Mouse (Mus musculus) C2C12 (cell line): ENCODE measurements at regions not wholly inside any gene's neighbourhood (a gene's known extent, or its start where the extent isn't known, plus 50 kb on each side); places are given as distances from the start of the nearest gene placed in this dataset.
"Not testable (repeated sequence)": the region's sequence is repeated elsewhere in the genome, so short reads cannot be mapped to it uniquely, and the experiment has no call there.

Experiments
- H3K27me3 ChIP-seq: one replicate; pipeline ENCODE4 v1.6.1; 2011; ENCODE audit not compliant: control insufficient read depth, insufficient read depth, insufficient read length
- H3K36me3 ChIP-seq: one replicate; pipeline ENCODE4 v1.6.1; 2011; ENCODE audit not compliant: control insufficient read depth, insufficient read depth
- H3K4me3 ChIP-seq: one replicate; pipeline ENCODE4 v1.5.1; 2011; ENCODE audit warnings: mild to moderate bottlenecking, control low read depth; ENCODE audit not compliant: poor library complexity, insufficient read depth, severe bottlenecking
- H3K79me2 ChIP-seq: one replicate; pipeline ENCODE4 v1.6.1; 2011; ENCODE audit not compliant: control insufficient read depth, insufficient read depth
- H3K79me3 ChIP-seq: one replicate; pipeline ENCODE4 v1.6.1; 2011; ENCODE audit warnings: low read depth, control low read depth
- H3ac ChIP-seq: one replicate; pipeline ENCODE3; 2011; ENCODE audit warnings: low read depth; ENCODE audit not compliant: control insufficient read depth, insufficient read length
- CEBPB ChIP-seq: IDR thresholded peaks from one replicate; pipeline ENCODE4 v1.6.1; 2011; ENCODE audit warnings: low read depth, mild to moderate bottlenecking, control low read depth, moderate library complexity
- CTCF ChIP-seq: IDR thresholded peaks from one replicate; pipeline ENCODE4 v1.5.1; 2011; ENCODE audit not compliant: control insufficient read depth, insufficient read depth, insufficient read length
- FOSL1 ChIP-seq: IDR thresholded peaks from one replicate; pipeline ENCODE4 v1.8.0; 2011; ENCODE audit warnings: mild to moderate bottlenecking, low read length; ENCODE audit not compliant: poor library complexity, insufficient read depth, severe bottlenecking
- MAX ChIP-seq: IDR thresholded peaks from one replicate; pipeline ENCODE4 v1.6.1; 2011; ENCODE audit warnings: mild to moderate bottlenecking, control low read depth
- MYOD1 ChIP-seq: IDR thresholded peaks from one replicate; pipeline ENCODE4 v1.6.1; 2011; ENCODE audit warnings: low read depth; ENCODE audit not compliant: control insufficient read depth, insufficient read length
- MYOG ChIP-seq: IDR thresholded peaks from one replicate; pipeline ENCODE4 v1.6.1; 2011; ENCODE audit not compliant: control insufficient read depth, insufficient read length; ENCODE audit errors: extremely low read depth
- USF1 ChIP-seq: IDR thresholded peaks from one replicate; pipeline ENCODE4 v1.6.1; 2011; ENCODE audit warnings: low read depth, mild to moderate bottlenecking, control low read depth, moderate library complexity

- Histone ChIP-seq H3K79me3 (no peaks in the 10 kb centered on the region), H3K4me3 (no peak overlapping the region)
Observed at GRCm38 (mm10) chr11:56583054-56583453, 428.1 kb upstream of the Gria1 start.

GRCm38 (mm10) chr11:56593435-56593834 is 417.8 kb upstream of the Gria1 start:
- not testable (repeated sequence) for H3K36me3 ChIP-seq, H3K4me3 ChIP-seq, H3K79me2 ChIP-seq, H3K27me3 ChIP-seq, H3ac ChIP-seq, H3K79me3 ChIP-seq

More at GRCm38 (mm10) chr11:56583054-56583453, 428.1 kb upstream of the Gria1 start:
- no peaks in the 10 kb centered on the region for H3K79me2 ChIP-seq
- no peaks in the 10 kb centered on the region for H3K27me3 ChIP-seq
- no peak overlapping the region for H3ac ChIP-seq
- H3K36me3 ChIP-seq: no peaks in the 10 kb centered on the region
- TF ChIP-seq MYOD1 (no peak), CEBPB (no peak), MAX (no peak), USF1 (no peak), MYOG (no peak), FOSL1 (no peak), CTCF (no peak)

- Histone ChIP-seq H3K4me3 (no peak overlapping the region), H3K27me3 (no peaks in the 10 kb centered on the region), H3K36me3 (no peaks in the 10 kb centered on the region), H3ac (no peak overlapping the region), H3K79me2 (no peaks in the 10 kb centered on the region), H3K79me3 (no peaks in the 10 kb centered on the region)
- TF ChIP-seq MAX: no peak
- no peak for TF ChIP-seq MYOD1
- TF ChIP-seq USF1: no peak
- TF ChIP-seq MYOG: no peak
- no peak for TF ChIP-seq CTCF
Observed at GRCm38 (mm10) chr11:56603742-56604141, 407.4 kb upstream of the Gria1 start.

- H3ac ChIP-seq: no peak overlapping the region
- H3K27me3 ChIP-seq: no peaks in the 10 kb centered on the region
- no peak overlapping the region for H3K4me3 ChIP-seq
- TF ChIP-seq MYOD1 (no peak), MYOG (no peak), CEBPB (no peak), USF1 (no peak), CTCF (no peak), FOSL1 (no peak), MAX (no peak)
- H3K36me3 ChIP-seq: no peaks in the 10 kb centered on the region
- no peaks in the 10 kb centered on the region for H3K79me3 ChIP-seq
- no peaks in the 10 kb centered on the region for H3K79me2 ChIP-seq
Observed at GRCm38 (mm10) chr11:56627659-56628058, 383.5 kb upstream of the Gria1 start.

- Histone ChIP-seq H3K27me3 (no peaks in the 10 kb centered on the region), H3K79me3 (no peaks in the 10 kb centered on the region), H3K4me3 (no peak overlapping the region), H3K36me3 (no peaks in the 10 kb centered on the region), H3ac (no peak overlapping the region), H3K79me2 (no peaks in the 10 kb centered on the region)
- TF ChIP-seq CEBPB: no peak
- no peak for TF ChIP-seq MAX
- no peak for TF ChIP-seq FOSL1
- no peak for TF ChIP-seq MYOD1
- no peak for TF ChIP-seq CTCF
- no peak for TF ChIP-seq MYOG
- TF ChIP-seq USF1: no peak
Observed at GRCm38 (mm10) chr11:56633445-56633844, 377.7 kb upstream of the Gria1 start.

GRCm38 (mm10) chr11:56636606-56637226 is 374.5 kb upstream of the Gria1 start:
- H3K79me2 ChIP-seq: no peaks in the 10 kb centered on the region
- H3K36me3 ChIP-seq: no peaks in the 10 kb centered on the region
- no peaks in the 10 kb centered on the region for H3K79me3 ChIP-seq
- H3K4me3 ChIP-seq: no peak overlapping the region
- H3ac ChIP-seq: no peak overlapping the region
- no peak for TF ChIP-seq CEBPB
- no peak for TF ChIP-seq FOSL1
- TF ChIP-seq MAX: no peak
- no peak for TF ChIP-seq MYOD1
- TF ChIP-seq CTCF: no peak
- no peak for TF ChIP-seq USF1
- TF ChIP-seq MYOG: no peak
- H3K27me3 ChIP-seq: no peaks in the 10 kb centered on the region
